Mouse (Mus musculus) lung, postnatal 0 days (tissue): Measurements from ENCODE around the gene G430095P16Rik.

Source experiments
- CTCF ChIP-seq: IDR thresholded peaks from 2 replicates; pipeline ENCODE4 v1.5.1; 2016; ENCODE audit warnings: antibody characterized with exemption, mild to moderate bottlenecking
- EP300 ChIP-seq: IDR thresholded peaks from 2 replicates; pipeline ENCODE4 v1.6.1; 2016; ENCODE audit warnings: antibody characterized with exemption, mild to moderate bottlenecking, control low read depth

DNA sequence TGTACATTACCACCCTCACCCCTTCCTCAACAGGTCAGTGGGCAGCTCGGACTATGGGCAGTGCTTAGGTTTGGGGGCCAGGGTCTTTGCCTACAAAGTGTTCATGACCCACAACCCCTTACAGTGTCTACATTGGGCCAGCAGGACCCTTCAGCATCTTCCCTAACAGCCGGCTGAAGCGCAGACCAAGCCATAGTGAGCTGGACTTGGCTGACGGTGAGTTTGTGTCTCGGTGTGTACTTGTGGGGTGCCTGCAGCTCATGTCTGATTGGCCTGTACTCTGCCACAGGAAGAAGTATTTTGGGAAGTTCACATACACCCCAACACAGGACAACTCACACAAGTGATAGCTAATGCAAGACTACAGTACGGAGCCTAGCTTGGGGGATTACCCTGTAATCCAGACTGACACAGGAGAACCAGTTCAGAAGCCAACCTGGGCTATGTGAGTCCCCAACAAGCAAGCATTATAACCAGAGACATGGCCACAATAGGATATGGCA is 19.8 kb upstream of the G430095P16Rik start:
- no peak for TF ChIP-seq CTCF
- no peak for TF ChIP-seq EP300
